Mouse (Mus musculus): ENCODE results near the gene Adrb1. TPM values are rescaled to one million over a fixed set of nuclear protein-coding genes. Genes with fewer than 3 reads are reported as not detected.

Adrb1 gene
- polyA plus RNA-seq, 1 experiment from 2014 or later, result 1.5 TPM

- ATAC-seq (replicated peaks; ENCODE audit: insufficient number of reproducible peaks, low FRiP score, low TSS enrichment), result no peak
- Histone ChIP-seq H3K4me2 (no peak overlapping the region), H3K27me3 (ENCODE audit: control insufficient read depth, insufficient read depth, low read length) (no peaks in the 10 kb centered on the region), H3K27ac (ENCODE audit: low read depth, low read length) (no peak overlapping the region), H3K9me3 (replicated peaks; ENCODE audit: control insufficient read depth, low read length) (no peaks in the 10 kb centered on the region), H3K9ac (ENCODE audit: low read depth, low read length) (no peak overlapping the region), H3K36me3 (ENCODE audit: control insufficient read depth, insufficient read depth, low read length) (no peaks in the 10 kb centered on the region), H3K4me1 (ENCODE audit: control insufficient read depth, insufficient read depth, low read length) (peaks cover 6% of the 10 kb centered on the region), H3K4me3 (ENCODE audit: low read depth, low read length) (no peak overlapping the region)
- 90% methylated on average over 4 of the region's 4 CpGs for WGBS (ENCODE audit: insufficient replicate concordance)
Observed at GRCm38 (mm10) chr19:56762686-56763085, 40.7 kb downstream of the Adrb1 start.

GRCm38 (mm10) chr19:56769024-56769423 is 47.0 kb downstream of the Adrb1 start:
- Histone ChIP-seq H3K4me2 (no peak overlapping the region), H3K36me3 (ENCODE audit: control insufficient read depth, insufficient read depth, low read length) (no peaks in the 10 kb centered on the region), H3K27ac (ENCODE audit: low read depth, low read length) (no peak overlapping the region), H3K4me3 (ENCODE audit: low read depth, low read length) (no peak overlapping the region), H3K9me3 (replicated peaks; ENCODE audit: control insufficient read depth, low read length) (no peaks in the 10 kb centered on the region), H3K4me1 (ENCODE audit: control insufficient read depth, insufficient read depth, low read length) (no peaks in the 10 kb centered on the region; the same call in none of the 2 replicates), H3K27me3 (ENCODE audit: control insufficient read depth, insufficient read depth, low read length) (no peaks in the 10 kb centered on the region), H3K9ac (ENCODE audit: low read depth, low read length) (no peak overlapping the region)
- 85% methylated on average over 9 of the region's 9 CpGs for WGBS (ENCODE audit: insufficient replicate concordance)
- ATAC-seq (replicated peaks; ENCODE audit: insufficient number of reproducible peaks, low FRiP score, low TSS enrichment), result no peak

- H3K4me2 ChIP-seq, result no peak overlapping the region
- no peak overlapping the region for H3K9ac ChIP-seq (ENCODE audit: low read depth, low read length)
- H3K36me3 ChIP-seq (ENCODE audit: control insufficient read depth, insufficient read depth, low read length), result no peaks in the 10 kb centered on the region
- no peak overlapping the region for H3K4me3 ChIP-seq (ENCODE audit: low read depth, low read length)
- no peaks in the 10 kb centered on the region for H3K9me3 ChIP-seq (replicated peaks; ENCODE audit: control insufficient read depth, low read length)
- peaks cover 2% of the 10 kb centered on the region; the same call in 1 of the 2 replicates for H3K27me3 ChIP-seq (ENCODE audit: control insufficient read depth, insufficient read depth, low read length)
- no peak for ATAC-seq (replicated peaks; ENCODE audit: insufficient number of reproducible peaks, low FRiP score, low TSS enrichment)
- no peak overlapping the region for H3K27ac ChIP-seq (ENCODE audit: low read depth, low read length)
- peaks cover 28% of the 10 kb centered on the region for H3K4me1 ChIP-seq (ENCODE audit: control insufficient read depth, insufficient read depth, low read length)
- 83% methylated on average over 7 of the region's 7 CpGs for WGBS (ENCODE audit: insufficient replicate concordance)
Observed at GRCm38 (mm10) chr19:56772158-56772557, 50.2 kb downstream of the Adrb1 start.

GRCm38 (mm10) chr19:56773393-56773971 is 51.5 kb downstream of the Adrb1 start:
- H3K4me1 ChIP-seq (ENCODE audit: control insufficient read depth, insufficient read depth, low read length), result peaks cover 33% of the 10 kb centered on the region
- H3K27ac ChIP-seq (ENCODE audit: low read depth, low read length), result no peak overlapping the region
- WGBS (ENCODE audit: insufficient replicate concordance), result 71% methylated on average over 10 of the region's 10 CpGs
- no peak overlapping the region for H3K4me2 ChIP-seq
- peaks cover 2% of the 10 kb centered on the region; the same call in 1 of the 2 replicates for H3K27me3 ChIP-seq (ENCODE audit: control insufficient read depth, insufficient read depth, low read length)
- no peak overlapping the region for H3K9ac ChIP-seq (ENCODE audit: low read depth, low read length)
- no peaks in the 10 kb centered on the region for H3K9me3 ChIP-seq (replicated peaks; ENCODE audit: control insufficient read depth, low read length)
- no peaks in the 10 kb centered on the region for H3K36me3 ChIP-seq (ENCODE audit: control insufficient read depth, insufficient read depth, low read length)
- no peak overlapping the region for H3K4me3 ChIP-seq (ENCODE audit: low read depth, low read length)
- no peak for ATAC-seq (replicated peaks; ENCODE audit: insufficient number of reproducible peaks, low FRiP score, low TSS enrichment)

GRCm38 (mm10) chr19:56774408-56774962 is 52.5 kb downstream of the Adrb1 start:
- ATAC-seq (replicated peaks; ENCODE audit: insufficient number of reproducible peaks, low FRiP score, low TSS enrichment), result peak; percentile 65
- Histone ChIP-seq H3K9ac (ENCODE audit: low read depth, low read length) (no peak overlapping the region), H3K4me1 (ENCODE audit: control insufficient read depth, insufficient read depth, low read length) (peaks cover 33% of the 10 kb centered on the region), H3K36me3 (ENCODE audit: control insufficient read depth, insufficient read depth, low read length) (no peaks in the 10 kb centered on the region), H3K9me3 (replicated peaks; ENCODE audit: control insufficient read depth, low read length) (no peaks in the 10 kb centered on the region), H3K4me2 (peak overlapping the region; percentile 9; the same call in 1 of the 2 replicates), H3K27ac (ENCODE audit: low read depth, low read length) (peak overlapping the region; percentile 82), H3K4me3 (ENCODE audit: low read depth, low read length) (no peak overlapping the region), H3K27me3 (ENCODE audit: control insufficient read depth, insufficient read depth, low read length) (peaks cover 2% of the 10 kb centered on the region; the same call in 1 of the 2 replicates)
- WGBS (ENCODE audit: insufficient replicate concordance), result 24% methylated on average over 9 of the region's 9 CpGs

- ATAC-seq (replicated peaks; ENCODE audit: insufficient number of reproducible peaks, low FRiP score, low TSS enrichment), result no peak
- WGBS (ENCODE audit: insufficient replicate concordance), result 19% methylated on average over 24 of the region's 24 CpGs
- H3K9me3 ChIP-seq (replicated peaks; ENCODE audit: control insufficient read depth, low read length), result no peaks in the 10 kb centered on the region
- peak overlapping the region; percentile 72 for H3K4me2 ChIP-seq
- peaks cover 33% of the 10 kb centered on the region for H3K4me1 ChIP-seq (ENCODE audit: control insufficient read depth, insufficient read depth, low read length)
- peaks cover 2% of the 10 kb centered on the region; the same call in 1 of the 2 replicates for H3K27me3 ChIP-seq (ENCODE audit: control insufficient read depth, insufficient read depth, low read length)
- H3K9ac ChIP-seq (ENCODE audit: low read depth, low read length), result peak overlapping the region; percentile 34; the same call in 1 of the 2 replicates
- 0 out of 2 replicates have a peak overlapping the region, but pooled peaks have one; percentile 82 for H3K27ac ChIP-seq (ENCODE audit: low read depth, low read length)
- peak overlapping the region; percentile 36 for H3K4me3 ChIP-seq (ENCODE audit: low read depth, low read length)
- H3K36me3 ChIP-seq (ENCODE audit: control insufficient read depth, insufficient read depth, low read length), result no peaks in the 10 kb centered on the region
Observed at GRCm38 (mm10) chr19:56774971-56775892, 53.2 kb downstream of the Adrb1 start.

GRCm38 (mm10) chr19:56775893-56776718 is 54.1 kb downstream of the Adrb1 start:
- Histone ChIP-seq H3K27me3 (ENCODE audit: control insufficient read depth, insufficient read depth, low read length) (peaks cover 2% of the 10 kb centered on the region; the same call in 1 of the 2 replicates), H3K9ac (ENCODE audit: low read depth, low read length) (peak overlapping the region; percentile 34; the same call in 1 of the 2 replicates), H3K4me1 (ENCODE audit: control insufficient read depth, insufficient read depth, low read length) (peaks cover 33% of the 10 kb centered on the region), H3K4me2 (peak overlapping the region; percentile 72), H3K4me3 (ENCODE audit: low read depth, low read length) (peak overlapping the region; percentile 36), H3K36me3 (ENCODE audit: control insufficient read depth, insufficient read depth, low read length) (no peaks in the 10 kb centered on the region), H3K9me3 (replicated peaks; ENCODE audit: control insufficient read depth, low read length) (no peaks in the 10 kb centered on the region), H3K27ac (ENCODE audit: low read depth, low read length) (no peak overlapping the region)
- ATAC-seq (replicated peaks; ENCODE audit: insufficient number of reproducible peaks, low FRiP score, low TSS enrichment), result no peak
- 4% methylated on average over 18 of the region's 18 CpGs for WGBS (ENCODE audit: insufficient replicate concordance)
